Mouse (Mus musculus) adrenal gland, postnatal 14 days (tissue): Measurements from ENCODE around the gene Aggf1. TPM values are rescaled to one million over a fixed set of nuclear protein-coding genes. Genes with fewer than 3 reads are reported as not detected.

Experiments used
- DNase-seq: peaks from one replicate; pipeline ENCODE4 v3.0.0; 2021; ENCODE audit warnings: mixed read lengths
- total RNA-seq: library from RNA; stranded (reverse); gene quantifications from 2 replicates; pipeline ENCODE4 v1.2.3, GENCODE M21; 2021

Gene Aggf1
- total RNA-seq, 1 experiment from 2014 or later, result 33.8 TPM

- DNase-seq, result no peak
Measured at GRCm38 (mm10) chr13:95332086-95332899, 42.9 kb downstream of the Aggf1 start.

GRCm38 (mm10) chr13:95330507-95330906 lies 44.6 kb downstream of the Aggf1 start:
- DNase-seq, result no peak

GRCm38 (mm10) chr13:95328767-95329166 lies 46.4 kb downstream of the Aggf1 start:
- no peak for DNase-seq

- peak; percentile 35 for DNase-seq
Measured at GRCm38 (mm10) chr13:95327345-95327741, 47.8 kb downstream of the Aggf1 start.

GRCm38 (mm10) chr13:95326611-95327344 lies 48.4 kb downstream of the Aggf1 start:
- no peak for DNase-seq

- no peak for DNase-seq
Measured at GRCm38 (mm10) chr13:95325907-95326550, 49.1 kb downstream of the Aggf1 start.

- DNase-seq, result peak; percentile 88
Measured at GRCm38 (mm10) chr13:95325080-95325906, 49.9 kb downstream of the Aggf1 start.

GRCm38 (mm10) chr13:95324626-95325079 lies 50.5 kb downstream of the Aggf1 start:
- no peak for DNase-seq

- DNase-seq, result peak; percentile 81
Measured at GRCm38 (mm10) chr13:95323950-95324625, 51.1 kb downstream of the Aggf1 start.

- DNase-seq, result no peak
Measured at GRCm38 (mm10) chr13:95323400-95323799, 51.8 kb downstream of the Aggf1 start, which contains the start of gene Zbed3. TSS of gene Zbed3 (plus strand) at chr13:95323612.

GRCm38 (mm10) chr13:95320451-95320850 lies 54.7 kb downstream of the Aggf1 start:
- DNase-seq, result no peak

- no peak for DNase-seq
Measured at GRCm38 (mm10) chr13:95319153-95319552, 56.0 kb downstream of the Aggf1 start.

- no peak for DNase-seq
Measured at GRCm38 (mm10) chr13:95312016-95312415, 63.1 kb downstream of the Aggf1 start.

- DNase-seq, result no peak
Measured at GRCm38 (mm10) chr13:95307100-95307655, 68.0 kb downstream of the Aggf1 start.

GRCm38 (mm10) chr13:95306596-95306995 lies 68.6 kb downstream of the Aggf1 start:
- no peak for DNase-seq

Other genes with a start within 250 kb of the Aggf1 start
- gene Pde8b, start 125.0 kb downstream of the Aggf1 start, total RNA-seq, result 84.2 and 85.7 TPM in 2 replicates
- 29.6 and 32.8 TPM in 2 replicates for gene Zbed3, start 51.7 kb downstream of the Aggf1 start, total RNA-seq
- 0.23 TPM in 1 of 2 replicates, not detected in the other for gene Crhbp, start 69.6 kb upstream of the Aggf1 start, total RNA-seq
- gene S100z, start 103.4 kb upstream of the Aggf1 start, total RNA-seq, result not detected in 2 replicates
- gene F2rl1, start 149.9 kb upstream of the Aggf1 start, total RNA-seq, result 0.22 and 1.2 TPM in 2 replicates
- 93.1 and 98.8 TPM in 2 replicates for gene F2r, start 243.1 kb upstream of the Aggf1 start, total RNA-seq